8 mouse cellular contexts compared by ENCODE assay signal in genomic region chr9:36916915-36917314, GRCm38 (mm10).
A peak's percentile ranks its signal among the peaks of the same experiment; 100 is the strongest.
DNase-seq lines count a peak whose midpoint lies in the region; ATAC-seq lines count a peak whose summit lies in the region.

No protein-coding gene starts in this region.

- H3K27ac ChIP-seq in hindbrain, embryonic 14.5 days: 0 out of 2 replicates have a peak overlapping the region, but pooled peaks have one; percentile 18

- peaks cover 23% of the 10 kb centered on the region for H3K4me1 ChIP-seq in hindbrain, embryonic 14.5 days (replicated peaks; ENCODE audit: control insufficient read depth, insufficient read depth, low read length)

- no peaks in the 10 kb centered on the region for H3K36me3 ChIP-seq in hindbrain, embryonic 14.5 days (replicated peaks; ENCODE audit: control insufficient read depth, insufficient read depth)

- no peak overlapping the region for H3K4me3 ChIP-seq in hindbrain, embryonic 14.5 days (replicated peaks; ENCODE audit: low read length)

- WGBS in hindbrain, embryonic 14.5 days: 50% methylated on average over 5 of the region's 5 CpGs

- no peaks in the 10 kb centered on the region for H3K9me3 ChIP-seq in hindbrain, embryonic 14.5 days (ENCODE audit: control insufficient read depth, low read length)

- H3K4me2 ChIP-seq in hindbrain, embryonic 14.5 days (replicated peaks): no peak overlapping the region

- peak; percentile 10 for DNase-seq in urinary bladder, postnatal 25 days (ENCODE audit: low spot score)
- no peak for DNase-seq in urinary bladder, adult 2 months (ENCODE audit: low spot score)
- no peak for DNase-seq in hindbrain, embryonic 14.5 days (ENCODE audit: low spot score)
- peak; percentile 80 for DNase-seq in lung, postnatal 10 days
- DNase-seq in ovary, postnatal 36 days (ENCODE audit: low spot score): no peak
- DNase-seq in cerebellum, postnatal 14 days: no peak

- ATAC-seq in hindbrain, embryonic 14.5 days (ENCODE audit: low FRiP score): no peak
- ATAC-seq in activated CD4-positive, CD25-positive, alpha-beta regulatory T cell, adult 4 months: no peak
- ATAC-seq in megakaryocyte, adult 5-6 weeks (ENCODE audit: poor library complexity, severe bottlenecking): no peak

- H3K9ac ChIP-seq in hindbrain, embryonic 14.5 days: no peak overlapping the region

- H3K27me3 ChIP-seq in hindbrain, embryonic 14.5 days (ENCODE audit: control insufficient read depth, insufficient read depth, low read length): no peaks in the 10 kb centered on the region

Comparison
In these comparisons a context has a peak if more than half of its experiments do, and no peak if none do; other contexts are left out.
1. DNase-seq: peak in urinary bladder, postnatal 25 days (single experiment) and lung, postnatal 10 days (single experiment); none in urinary bladder, adult 2 months (single experiment), hindbrain, embryonic 14.5 days (single experiment), ovary, postnatal 36 days (single experiment) and cerebellum, postnatal 14 days (0 of 2).